In the genomic region with DNA sequence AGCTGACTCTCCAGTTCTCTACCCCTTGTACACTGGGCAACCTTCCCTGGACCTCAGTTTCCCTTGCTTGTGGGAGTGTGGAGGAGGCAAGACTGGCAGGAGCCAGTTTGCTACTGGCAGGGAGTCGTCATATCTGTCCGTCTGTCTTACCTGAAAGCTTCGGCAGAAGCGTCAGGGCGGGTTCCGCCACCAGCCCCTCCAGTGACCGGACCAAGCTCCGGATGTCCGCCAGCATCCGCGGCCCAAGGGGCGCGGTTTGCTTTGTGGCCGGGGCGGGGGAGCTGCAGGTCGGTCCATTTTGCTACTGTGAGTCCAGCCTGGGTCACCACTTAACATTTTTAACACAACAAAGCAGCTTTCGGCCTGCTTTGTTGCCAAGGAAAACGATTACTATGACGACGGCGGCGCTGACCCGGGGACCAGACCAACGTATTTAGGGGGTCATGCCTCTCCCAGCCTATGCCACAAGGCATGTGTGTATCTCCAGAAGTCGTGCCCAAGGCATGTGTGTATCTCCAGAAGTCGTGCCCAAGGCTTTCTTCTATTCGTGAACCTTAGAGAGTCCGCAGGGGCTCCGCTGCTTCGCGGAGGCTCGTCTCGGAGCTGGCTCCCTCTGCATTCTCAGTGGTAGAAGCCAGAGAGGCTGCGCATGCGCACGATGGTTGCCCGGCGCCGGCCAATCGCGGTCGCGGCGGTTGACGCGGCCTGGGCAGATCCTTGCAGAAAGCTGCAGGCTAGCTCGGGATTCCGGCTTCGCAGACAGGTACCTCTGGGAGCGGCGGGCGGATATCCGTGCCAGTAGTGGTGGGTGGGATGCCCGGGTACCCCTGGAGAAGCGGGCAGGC, we compare ENCODE assay signal across 8 mouse cellular contexts. TPM values are rescaled to one million over a fixed set of nuclear protein-coding genes. Genes with fewer than 3 reads are reported as not detected.
DNase-seq lines count a peak whose midpoint lies in the region; ATAC-seq and TF ChIP-seq lines count a peak whose summit lies in the region.

A gene (minus strand): TSS at position 426 of the 845 bp plus-strand sequence.
A gene (plus strand): TSS at position 669 of the 845 bp plus-strand sequence.

- H3K9me3 ChIP-seq in heart, embryonic 12.5 days (replicated peaks): peaks cover 4% of the 10 kb centered on the region
- H3K9me3 ChIP-seq in kidney, postnatal 0 days (replicated peaks; ENCODE audit: low read length): no peaks in the 10 kb centered on the region
- no peaks in the 10 kb centered on the region for H3K9me3 ChIP-seq in liver, embryonic 11.5 days (ENCODE audit: control insufficient read depth, low read length)
- H3K9me3 ChIP-seq in stomach, embryonic 14.5 days (ENCODE audit: control insufficient read depth, low read depth, low read length): no peaks in the 10 kb centered on the region

- peak within 1 kb of the TSS; percentile 64 for H3K4me3 ChIP-seq in heart, embryonic 12.5 days
- peak within 1 kb of the TSS; percentile 63 for H3K4me3 ChIP-seq in kidney, postnatal 0 days (replicated peaks; ENCODE audit: low read depth, low read length)
- peak within 1 kb of the TSS; percentile 81 for H3K4me3 ChIP-seq in liver, embryonic 11.5 days (ENCODE audit: low read depth, low read length)
- peak within 1 kb of the TSS; percentile 79 for H3K4me3 ChIP-seq in stomach, embryonic 14.5 days (ENCODE audit: low read depth, low read length)

- peak within 1 kb of the TSS; percentile 97 for H3K4me2 ChIP-seq in heart, embryonic 12.5 days
- peak within 1 kb of the TSS; percentile 73 for H3K4me2 ChIP-seq in kidney, postnatal 0 days (ENCODE audit: low read length)
- peak within 1 kb of the TSS; percentile 92 for H3K4me2 ChIP-seq in liver, embryonic 11.5 days
- H3K4me2 ChIP-seq in stomach, embryonic 14.5 days (replicated peaks; ENCODE audit: low read depth, low read length): peak within 1 kb of the TSS; percentile 95

- under 1% methylated on average over 55 of the region's 55 CpGs for WGBS in heart, embryonic 12.5 days
- under 1% methylated on average over 55 of the region's 55 CpGs for WGBS in kidney, postnatal 0 days
- WGBS in liver, embryonic 11.5 days: under 1% methylated on average over 55 of the region's 55 CpGs
- WGBS in stomach, embryonic 14.5 days: under 1% methylated on average over 55 of the region's 55 CpGs

- peaks cover 7% of the 10 kb centered on the region for H3K4me1 ChIP-seq in heart, embryonic 12.5 days (replicated peaks)
- 0 out of 2 replicates have a peak, but pooled peaks cover 4% of the 10 kb centered on the region for H3K4me1 ChIP-seq in kidney, postnatal 0 days (replicated peaks; ENCODE audit: insufficient read depth, low read length)
- peaks cover 4% of the 10 kb centered on the region for H3K4me1 ChIP-seq in liver, embryonic 11.5 days (replicated peaks; ENCODE audit: control insufficient read depth, insufficient read depth, low read length)
- H3K4me1 ChIP-seq in stomach, embryonic 14.5 days (ENCODE audit: control insufficient read depth, insufficient read depth, low read length): peaks cover 9% of the 10 kb centered on the region; the same call in 1 of the 2 replicates

- peaks cover 21% of the 10 kb centered on the region for H3K36me3 ChIP-seq in heart, embryonic 12.5 days
- H3K36me3 ChIP-seq in kidney, postnatal 0 days (ENCODE audit: insufficient read depth, low read length): no peaks in the 10 kb centered on the region
- H3K36me3 ChIP-seq in liver, embryonic 11.5 days (ENCODE audit: control insufficient read depth, insufficient read depth, low read length): no peaks in the 10 kb centered on the region
- H3K36me3 ChIP-seq in stomach, embryonic 14.5 days (ENCODE audit: control insufficient read depth, insufficient read depth, low read length): no peaks in the 10 kb centered on the region; the same call in 1 of the 2 replicates

- peak; percentile 92 to 93 for DNase-seq in B cell, adult 2 months
- DNase-seq in brain, adult 2 months (ENCODE audit: low read depth, low spot score): peak; percentile 96
- DNase-seq in kidney, postnatal 0 days (ENCODE audit: low spot score): peak; percentile 95
- DNase-seq in liver, embryonic 11.5 days (ENCODE audit: low spot score): peak; percentile 98
- peak; percentile 94 for DNase-seq in naive thymus-derived CD4-positive, alpha-beta T cell, adult 2 months (ENCODE audit: low read depth)

- no peaks in the 10 kb centered on the region for H3K27me3 ChIP-seq in heart, embryonic 12.5 days (replicated peaks)
- no peaks in the 10 kb centered on the region for H3K27me3 ChIP-seq in kidney, postnatal 0 days (ENCODE audit: insufficient read depth, low read length)
- no peaks in the 10 kb centered on the region for H3K27me3 ChIP-seq in liver, embryonic 11.5 days (replicated peaks; ENCODE audit: control insufficient read depth, insufficient read depth, low read length)
- no peaks in the 10 kb centered on the region for H3K27me3 ChIP-seq in stomach, embryonic 14.5 days (ENCODE audit: control insufficient read depth, insufficient read depth, low read length)

- H3K27ac ChIP-seq in heart, embryonic 12.5 days (ENCODE audit: poor library complexity, severe bottlenecking): peak within 1 kb of the TSS; percentile 88
- H3K27ac ChIP-seq in kidney, postnatal 0 days: peak within 1 kb of the TSS; percentile 85
- H3K27ac ChIP-seq in liver, embryonic 11.5 days (ENCODE audit: low read depth, low read length): peak within 1 kb of the TSS; percentile 87
- H3K27ac ChIP-seq in stomach, embryonic 14.5 days (ENCODE audit: low read length): peak within 1 kb of the TSS; percentile 89

- H3K9ac ChIP-seq in heart, embryonic 12.5 days: peak within 1 kb of the TSS; percentile 75
- H3K9ac ChIP-seq in kidney, postnatal 0 days (ENCODE audit: low read depth, low read length): peak within 1 kb of the TSS; percentile 69
- peak within 1 kb of the TSS; percentile 82 for H3K9ac ChIP-seq in liver, embryonic 11.5 days (ENCODE audit: low read depth, low read length)
- peak within 1 kb of the TSS; percentile 74 for H3K9ac ChIP-seq in stomach, embryonic 14.5 days (replicated peaks; ENCODE audit: low read depth, low read length)

- TF ChIP-seq CTCF in kidney, postnatal 0 days (IDR thresholded peaks at IDR 0.05; ENCODE audit: low read depth): no peak

- peak; percentile 90 for ATAC-seq in erythroblast, adult 5-6 weeks (replicated peaks; ENCODE audit: low FRiP score, poor library complexity, severe bottlenecking)
- peak; percentile 91 for ATAC-seq in heart, embryonic 12.5 days (ENCODE audit: insufficient number of reproducible peaks, low FRiP score)
- ATAC-seq in kidney, postnatal 0 days (replicated peaks; ENCODE audit: low FRiP score, low read depth): peak; percentile 87
- peak; percentile 84 for ATAC-seq in liver, embryonic 11.5 days (replicated peaks; ENCODE audit: low FRiP score)
- ATAC-seq in stomach, embryonic 14.5 days (ENCODE audit: insufficient number of reproducible peaks, insufficient read depth, low FRiP score, low read depth): peak; percentile 85

RNA-seq across cellular contexts. Expression of the first gene that starts in this region (rescaled TPM):
- total RNA-seq in erythroblast, adult 5-6 weeks (2015; ENCODE audit: low replicate concordance): 3.3 and 3.5 TPM in 2 replicates
- total RNA-seq in erythroblast, adult 5-6 weeks (2017; ENCODE audit: low replicate concordance): 0.70 and 5.0 TPM in 2 replicates
- polyA plus RNA-seq in heart, embryonic 12.5 days (2016; fragmentation: Nextera tagmentation; extraction: Ambion mirVana): 0.60 and 0.93 TPM in 2 replicates
- 0.66 and 1.3 TPM in 2 replicates for polyA plus RNA-seq in kidney, postnatal 0 days (2015; fragmentation: Nextera tagmentation; extraction: Ambion mirVana)
- 0.32 and 0.74 TPM in 2 replicates for polyA plus RNA-seq in liver, embryonic 11.5 days (2014; fragmentation: Nextera tagmentation; extraction: Ambion mirVana)
- 1.6 and 3.0 TPM in 2 replicates for polyA plus RNA-seq in stomach, embryonic 14.5 days (2014; fragmentation: Nextera tagmentation; extraction: Ambion mirVana)

RNA-seq across cellular contexts. Expression of the second gene that starts in this region (rescaled TPM):
- 0.77 and 4.4 TPM in 2 replicates for total RNA-seq in erythroblast, adult 5-6 weeks (2015; ENCODE audit: low replicate concordance)
- total RNA-seq in erythroblast, adult 5-6 weeks (2017; ENCODE audit: low replicate concordance): 5.3 and 16.6 TPM in 2 replicates
- polyA plus RNA-seq in heart, embryonic 12.5 days (2016; fragmentation: Nextera tagmentation; extraction: Ambion mirVana): 40.9 and 42.0 TPM in 2 replicates
- polyA plus RNA-seq in kidney, postnatal 0 days (2015; fragmentation: Nextera tagmentation; extraction: Ambion mirVana): 51.7 and 52.7 TPM in 2 replicates
- 32.9 and 34.1 TPM in 2 replicates for polyA plus RNA-seq in liver, embryonic 11.5 days (2014; fragmentation: Nextera tagmentation; extraction: Ambion mirVana)
- 45.0 and 49.5 TPM in 2 replicates for polyA plus RNA-seq in stomach, embryonic 14.5 days (2014; fragmentation: Nextera tagmentation; extraction: Ambion mirVana)

Comparison
In these comparisons a context has a peak if more than half of its experiments do, and no peak if none do; other contexts are left out.
1. Peak in every context shown above with its lines: DNase-seq, ATAC-seq, H3K4me3 ChIP-seq and H3K27ac ChIP-seq.